Mouse (Mus musculus) MEL (cell line): Measurements from ENCODE around the gene Ntrk3. TPM values are rescaled to one million over a fixed set of nuclear protein-coding genes. Genes with fewer than 3 reads are reported as not detected.

Experiments
- DNase-seq: peaks from one replicate; pipeline ENCODE4 v3.0.0; 2011; ENCODE audit warnings: low read depth, low spot score
- H3K27ac ChIP-seq: 2 replicates; pipeline ENCODE4 v1.5.1; 2012; ENCODE audit warnings: low read depth, mild to moderate bottlenecking, control low read depth, low read length, moderate library complexity; ENCODE audit not compliant: control insufficient read depth
- H3K27me3 ChIP-seq, 2 experiments: fragments of 150-350 bp in 1 of 2; sonication (generic) in 1 of 2; 2 replicates each; pipeline ENCODE4 v1.6.1; 2012; ENCODE audit warnings: low read length in 2 of 2, mild to moderate bottlenecking in 2 of 2, improper control_type of control experiment in 1 of 2, moderate library complexity in 1 of 2; ENCODE audit not compliant: insufficient read depth in 2 of 2, control insufficient read depth in 1 of 2
- H3K36me3 ChIP-seq, 2 experiments: 2 replicates each; pipeline ENCODE4 v1.6.1; 2012 to 2014; ENCODE audit warnings: low read length in 2 of 2, improper control_type of control experiment in 1 of 2, inconsistent platforms in 1 of 2, mild to moderate bottlenecking in 1 of 2; ENCODE audit not compliant: insufficient read depth in 2 of 2, control insufficient read depth in 1 of 2
- H3K4me1 ChIP-seq, 2 experiments: fragments of 150-350 bp in 1 of 2; sonication (generic) in 1 of 2; 2 replicates each; pipeline ENCODE4 v1.6.1; 2012; ENCODE audit warnings: low read length in 2 of 2, improper control_type of control experiment in 1 of 2, mild to moderate bottlenecking in 1 of 2; ENCODE audit not compliant: insufficient read depth in 2 of 2, control insufficient read depth in 1 of 2
- H3K4me3 ChIP-seq, 2 experiments: fragments of 150-350 bp in 1 of 2; sonication (generic) in 1 of 2; 2 replicates each; pipeline ENCODE4 v1.5.1; 2012; ENCODE audit warnings: low read depth in 2 of 2, low read length in 2 of 2, mild to moderate bottlenecking in 2 of 2, moderate library complexity in 2 of 2, control low read depth in 1 of 2, improper control_type of control experiment in 1 of 2; ENCODE audit not compliant: control insufficient read depth in 1 of 2, insufficient read depth in 1 of 2
- H3K79me2 ChIP-seq: 2 replicates; pipeline ENCODE4 v1.6.1; 2012; ENCODE audit warnings: mild to moderate bottlenecking, low read length, moderate library complexity; ENCODE audit not compliant: control insufficient read depth, poor library complexity, insufficient read depth
- H3K9ac ChIP-seq: 2 replicates; pipeline ENCODE4 v1.6.1; 2012; ENCODE audit warnings: low read depth, mild to moderate bottlenecking, control low read depth, low read length, moderate library complexity; ENCODE audit not compliant: control insufficient read depth, poor library complexity, severe bottlenecking
- H3K9me3 ChIP-seq: fragments of 150-350 bp; sonication (generic); replicated peaks from 2 replicates; pipeline ENCODE4 v1.6.1; 2012; ENCODE audit warnings: mild to moderate bottlenecking, low read length, improper control_type of control experiment, moderate library complexity; ENCODE audit not compliant: insufficient read depth
- BHLHE40 ChIP-seq: IDR thresholded peaks from 2 replicates; pipeline ENCODE4 v1.6.1; 2012; ENCODE audit warnings: low read depth, mild to moderate bottlenecking, inconsistent platforms, low read length, improper control_type of control experiment, borderline replicate concordance
- CHD2 ChIP-seq: IDR thresholded peaks from 2 replicates; pipeline ENCODE4 v1.6.1; 2011; ENCODE audit warnings: low read length, improper control_type of control experiment
- CTCF ChIP-seq, 3 experiments: IDR thresholded peaks in 2 of 3; conservative IDR thresholded peaks in 1 of 3; 2 replicates each; pipeline ENCODE4 v1.5.1; 2011 to 2012; ENCODE audit warnings: low read length in 3 of 3, low read depth in 2 of 3, mild to moderate bottlenecking in 2 of 3, improper control_type of control experiment in 1 of 3, inconsistent platforms in 1 of 3, mixed read lengths in 1 of 3, moderate library complexity in 1 of 3; ENCODE audit not compliant: control insufficient read depth in 1 of 3, insufficient read depth in 1 of 3, poor library complexity in 1 of 3, severe bottlenecking in 1 of 3
- ETS1 ChIP-seq: IDR thresholded peaks from 2 replicates; pipeline ENCODE4 v1.6.1; 2012; ENCODE audit warnings: low read depth, mild to moderate bottlenecking, inconsistent platforms, low read length, improper control_type of control experiment, moderate library complexity
- GABPA ChIP-seq: IDR thresholded peaks from 2 replicates; pipeline ENCODE4 v1.6.1; 2012; ENCODE audit warnings: low read depth, mild to moderate bottlenecking, inconsistent platforms, low read length, improper control_type of control experiment, moderate library complexity
- GATA1 ChIP-seq: IDR thresholded peaks from 2 replicates; pipeline ENCODE4 v1.6.1; 2011; ENCODE audit warnings: low read depth, low read length, improper control_type of control experiment
- JUND ChIP-seq: IDR thresholded peaks from 2 replicates; pipeline ENCODE4 v1.6.1; 2011; ENCODE audit warnings: low read depth, mild to moderate bottlenecking, improper control_type of control experiment, low read length
- MAFK ChIP-seq: IDR thresholded peaks from 2 replicates; pipeline ENCODE4 v1.6.1; 2011; ENCODE audit warnings: low read depth, mild to moderate bottlenecking, low read length, improper control_type of control experiment, borderline replicate concordance
- MEF2A ChIP-seq: IDR thresholded peaks from 2 replicates; pipeline ENCODE4 v1.6.1; 2014; ENCODE audit warnings: low read depth, mild to moderate bottlenecking, inconsistent platforms, low read length, improper control_type of control experiment; ENCODE audit not compliant: poor library complexity, insufficient replicate concordance, severe bottlenecking; ENCODE audit errors: extremely low read depth
- MYB ChIP-seq: IDR thresholded peaks from 2 replicates; pipeline ENCODE4 v1.6.1; 2011; ENCODE audit warnings: mild to moderate bottlenecking, low read depth, low read length, improper control_type of control experiment
- NRF1 ChIP-seq: IDR thresholded peaks from 2 replicates; pipeline ENCODE4 v1.6.1; 2014; ENCODE audit warnings: low read depth, mild to moderate bottlenecking, inconsistent platforms, low read length, improper control_type of control experiment, moderate library complexity; ENCODE audit not compliant: poor library complexity, insufficient read depth, severe bottlenecking
- POLR2A ChIP-seq, 2 experiments: IDR thresholded peaks; 2 replicates each; pipeline ENCODE4 v1.6.1; 2011 to 2012; ENCODE audit warnings: low read length in 2 of 2, mild to moderate bottlenecking in 2 of 2, control low read depth in 1 of 2, improper control_type of control experiment in 1 of 2, low read depth in 1 of 2, moderate library complexity in 1 of 2; ENCODE audit not compliant: control insufficient read depth in 1 of 2, insufficient read depth in 1 of 2, poor library complexity in 1 of 2
- POLR2AphosphoS2 ChIP-seq: IDR thresholded peaks from 2 replicates; pipeline ENCODE4 v1.6.1; 2011; ENCODE audit warnings: low read length, improper control_type of control experiment
- TAL1 ChIP-seq: IDR thresholded peaks from 2 replicates; pipeline ENCODE4 v1.6.1; 2012; ENCODE audit warnings: mild to moderate bottlenecking, inconsistent platforms, low read length, moderate library complexity, mixed read lengths
- TBP ChIP-seq: IDR thresholded peaks from 2 replicates; pipeline ENCODE4 v1.8.0; 2011; ENCODE audit warnings: low read depth, low read length, improper control_type of control experiment
- TCF12 ChIP-seq: IDR thresholded peaks from 2 replicates; pipeline ENCODE4 v1.6.1; 2014; ENCODE audit warnings: low read depth, mild to moderate bottlenecking, inconsistent platforms, low read length, improper control_type of control experiment, moderate library complexity
- UBTF ChIP-seq: IDR thresholded peaks from 2 replicates; pipeline ENCODE4 v1.6.1; 2012; ENCODE audit warnings: low read depth, mild to moderate bottlenecking, inconsistent platforms, low read length, improper control_type of control experiment, moderate library complexity, borderline replicate concordance; ENCODE audit not compliant: insufficient read depth
- USF2 ChIP-seq, 2 experiments: IDR thresholded peaks; 2 replicates each; pipeline ENCODE4 v1.6.1; 2011 to 2012; ENCODE audit warnings: improper control_type of control experiment in 2 of 2, low read length in 2 of 2, borderline replicate concordance in 1 of 2, inconsistent platforms in 1 of 2, low read depth in 1 of 2, mild to moderate bottlenecking in 1 of 2; ENCODE audit not compliant: insufficient read depth in 1 of 2
- ZKSCAN1 ChIP-seq: IDR thresholded peaks from 2 replicates; pipeline ENCODE4 v1.6.1; 2012; ENCODE audit warnings: low read depth, mild to moderate bottlenecking, inconsistent platforms, low read length, improper control_type of control experiment, moderate library complexity
- ZMIZ1 ChIP-seq: IDR thresholded peaks from 2 replicates; pipeline ENCODE4 v1.6.1; 2012; ENCODE audit warnings: low read depth, mild to moderate bottlenecking, inconsistent platforms, low read length, improper control_type of control experiment, moderate library complexity
- ZNF384 ChIP-seq: IDR thresholded peaks from 2 replicates; pipeline ENCODE4 v1.6.1; 2012; ENCODE audit warnings: low read depth, mild to moderate bottlenecking, inconsistent platforms, low read length, improper control_type of control experiment
- polyA plus RNA-seq, 2 experiments: library from polyadenylated mRNA; stranded (reverse) in 1 of 2; unstranded in 1 of 2; fragments of >175 nt in 1 of 2; fragments of >200 nt in 1 of 2; gene quantifications; 2 replicates each; pipeline versions ENCODE4 v1.2.1 to v1.2.4; 2012; ENCODE audit warnings: low replicate concordance in 2 of 2, low read depth in 1 of 2; ENCODE audit not compliant: insufficient read length in 2 of 2, insufficient read depth in 1 of 2, missing spikeins in 1 of 2
- total RNA-seq: library from RNA; depleted of rRNA; stranded (reverse); fragments of 300-350 nt; gene quantifications from 2 replicates; pipeline ENCODE4 v1.2.3, GENCODE M21; 2012

The Ntrk3 gene
- total and polyA plus RNA-seq, 3 experiments, result 0.04 TPM; not detected in 2

GRCm38 (mm10) chr7:78719795-78720460 lies 17.9 kb downstream of the Ntrk3 start:
- Histone ChIP-seq H3K36me3 (no peaks in the 10 kb centered on the region), H3K9ac (no peak overlapping the region), H3K79me2 (no peaks in the 10 kb centered on the region), H3K27me3 (peaks cover 3 to 6% of the 10 kb centered on the region in 2 experiments; a peak in 3 of 4 replicates), H3K4me1 (no peaks in the 10 kb centered on the region), H3K9me3 (no peaks in the 10 kb centered on the region), H3K4me3 (no peak overlapping the region), H3K27ac (no peak overlapping the region)
- DNase-seq, result no peak
- TF ChIP-seq USF2 (IDR thresholded peaks at IDR 0.05; ENCODE audit: borderline replicate concordance in 1 of 2, insufficient read depth in 1 of 2, low read depth in 1 of 2, low read length in 2 of 2) (no peak), NRF1 (no peak), GATA1 (no peak), TCF12 (no peak), MEF2A (no peak), MYB (no peak), CTCF (IDR thresholded peaks at IDR 0.05 in 2 of 3, conservative IDR thresholded peaks at IDR 0.05 in 1 of 3; ENCODE audit: control insufficient read depth in 1 of 3, insufficient read depth in 1 of 3, low read depth in 2 of 3, low read length in 3 of 3, poor library complexity in 1 of 3, severe bottlenecking in 1 of 3) (no peak), UBTF (no peak)

GRCm38 (mm10) chr7:78719117-78719516 lies 18.7 kb downstream of the Ntrk3 start:
- peaks cover 1% of the 10 kb centered on the region in 2 experiments; a peak in 1 of 4 replicates for H3K27me3 ChIP-seq
- no peak overlapping the region for H3K4me3 ChIP-seq
- no peak overlapping the region for H3K9ac ChIP-seq
- no peaks in the 10 kb centered on the region for H3K36me3 ChIP-seq
- H3K9me3 ChIP-seq, result no peaks in the 10 kb centered on the region
- no peak overlapping the region for H3K27ac ChIP-seq
- TF ChIP-seq CHD2, result no peak
- no peak for TF ChIP-seq POLR2A (IDR thresholded peaks at IDR 0.05; ENCODE audit: control insufficient read depth in 1 of 2, insufficient read depth in 1 of 2, low read depth in 1 of 2, low read length in 2 of 2, poor library complexity in 1 of 2)
- no peak for TF ChIP-seq TBP
- TF ChIP-seq ZMIZ1, result no peak
- TF ChIP-seq ETS1, result no peak
- no peak for TF ChIP-seq GABPA
- no peak for TF ChIP-seq MAFK
- TF ChIP-seq ZNF384, result no peak
- TF ChIP-seq JUND, result no peak
- TF ChIP-seq ZKSCAN1, result no peak
- no peak for TF ChIP-seq BHLHE40
- TF ChIP-seq MEF2A, result no peak
- TF ChIP-seq POLR2AphosphoS2, result no peak
- no peak for TF ChIP-seq TAL1
- H3K4me1 ChIP-seq, result no peaks in the 10 kb centered on the region
- no peak for DNase-seq
- no peaks in the 10 kb centered on the region for H3K79me2 ChIP-seq
